Mouse (Mus musculus) thymus, adult 2 months (tissue): ENCODE results near the gene Llcfc1. TPM values are rescaled to one million over a fixed set of nuclear protein-coding genes. Genes with fewer than 3 reads are reported as not detected.

Source experiments
- DNase-seq: peaks from one replicate; pipeline ENCODE4 v3.0.0; 2021
- H3K27ac ChIP-seq: fragments of 200-500 bp; 2 replicates; pipeline ENCODE4 v1.5.1; 2012; ENCODE audit warnings: low read length, control low read depth; ENCODE audit not compliant: control insufficient read depth, insufficient read depth
- H3K27me3 ChIP-seq: fragments of 200-500 bp; 2 replicates; pipeline ENCODE4 v1.6.1; 2012; ENCODE audit warnings: mild to moderate bottlenecking, low read length, moderate library complexity, mixed read lengths; ENCODE audit not compliant: control insufficient read depth, insufficient read depth
- H3K36me3 ChIP-seq: fragments of 200-500 bp; 2 replicates; pipeline ENCODE4 v1.6.1; 2012; ENCODE audit warnings: mild to moderate bottlenecking, low read length, moderate library complexity; ENCODE audit not compliant: control insufficient read depth, insufficient read depth
- H3K4me1 ChIP-seq: fragments of 200-500 bp; replicated peaks from 2 replicates; pipeline ENCODE4 v1.6.1; 2012; ENCODE audit warnings: low read length; ENCODE audit not compliant: control insufficient read depth, insufficient read depth
- H3K4me3 ChIP-seq: fragments of 200-500 bp; 2 replicates; pipeline ENCODE4 v1.5.1; 2012; ENCODE audit warnings: mild to moderate bottlenecking, low read length, control low read depth, moderate library complexity; ENCODE audit not compliant: control insufficient read depth, insufficient read depth
- CTCF ChIP-seq: fragments of 200-500 bp; IDR thresholded peaks from 2 replicates; pipeline ENCODE4 v1.5.1; 2012; ENCODE audit warnings: mild to moderate bottlenecking, control low read depth, low read length, moderate library complexity, borderline replicate concordance; ENCODE audit not compliant: control insufficient read depth, poor library complexity, insufficient read depth; ENCODE audit errors: extremely low read depth
- POLR2A ChIP-seq: fragments of 200-500 bp; IDR thresholded peaks from 2 replicates; pipeline ENCODE4 v1.6.1; 2012; ENCODE audit warnings: mild to moderate bottlenecking, low read length, control low read depth, moderate library complexity; ENCODE audit not compliant: control insufficient read depth, poor library complexity, insufficient read depth; ENCODE audit errors: extremely low read depth
- WGBS: fragments of 180-500 bp; shearing (Covaris S2); methylation state at CpG from one replicate; pipeline ENCODE4 v1.1.7; 2018; 5-methylcytosine and 5-hydroxymethylcytosine counted together
- polyA plus RNA-seq: library from polyadenylated mRNA; depleted of rRNA; stranded (reverse); fragments of >200 nt; gene quantifications from 2 replicates; pipeline ENCODE4 v1.2.3, GENCODE M21; 2012

Gene Llcfc1
- polyA plus RNA-seq, 1 experiment = not detected

GRCm38 (mm10) chr6:41658487-41658886 lies 25.7 kb upstream of the Llcfc1 start:
- H3K27me3 ChIP-seq = no peaks in the 10 kb centered on the region
- no peak overlapping the region for H3K4me3 ChIP-seq
- no peak for DNase-seq
- 0 out of 2 replicates have a peak, but pooled peaks cover 2% of the 10 kb centered on the region for H3K4me1 ChIP-seq
- TF ChIP-seq POLR2A (no peak), CTCF (no peak)
- no peaks in the 10 kb centered on the region for H3K36me3 ChIP-seq
- no peak overlapping the region for H3K27ac ChIP-seq
- WGBS = 91% methylated on average over 1 of the region's 1 CpGs

- Histone ChIP-seq H3K27me3 (no peaks in the 10 kb centered on the region), H3K4me3 (no peak overlapping the region), H3K36me3 (no peaks in the 10 kb centered on the region), H3K4me1 (no peaks in the 10 kb centered on the region), H3K27ac (no peak overlapping the region)
- TF ChIP-seq POLR2A (no peak), CTCF (no peak)
- 30% methylated on average over 2 of the region's 2 CpGs for WGBS
- DNase-seq = peak; percentile 44
These were observed 21.9 kb upstream of the Llcfc1 start for GRCm38 (mm10) chr6:41662320-41662719.

GRCm38 (mm10) chr6:41676530-41676929 lies 7.7 kb upstream of the Llcfc1 start:
- no peak overlapping the region for H3K27ac ChIP-seq
- DNase-seq = no peak
- H3K4me1 ChIP-seq = no peaks in the 10 kb centered on the region; the same call in 1 of the 2 replicates
- H3K4me3 ChIP-seq = no peak overlapping the region
- H3K36me3 ChIP-seq = no peaks in the 10 kb centered on the region
- no peaks in the 10 kb centered on the region for H3K27me3 ChIP-seq
- TF ChIP-seq CTCF (no peak), POLR2A (no peak)
- 97% methylated on average over 2 of the region's 2 CpGs for WGBS

- WGBS = 88% methylated on average over 1 of the region's 1 CpGs
- Histone ChIP-seq H3K4me1 (no peaks in the 10 kb centered on the region; the same call in 1 of the 2 replicates), H3K27me3 (no peaks in the 10 kb centered on the region), H3K4me3 (no peak within 1 kb of the TSS), H3K27ac (no peak within 1 kb of the TSS), H3K36me3 (no peaks in the 10 kb centered on the region)
- no peak for TF ChIP-seq CTCF
- TF ChIP-seq POLR2A = no peak
- no peak for DNase-seq
These were observed 3.6 kb upstream of the Llcfc1 start, which contains the start of gene Trpv5 for GRCm38 (mm10) chr6:41680669-41681068. TSS of gene Trpv5 (minus strand) at chr6:41680769.

- no peak overlapping the region for H3K4me3 ChIP-seq
- H3K27ac ChIP-seq = no peak overlapping the region
- H3K36me3 ChIP-seq = no peaks in the 10 kb centered on the region
- H3K27me3 ChIP-seq = no peaks in the 10 kb centered on the region
- no peak for TF ChIP-seq POLR2A
- TF ChIP-seq CTCF = no peak
- no peaks in the 10 kb centered on the region; the same call in 1 of the 2 replicates for H3K4me1 ChIP-seq
- 84% methylated on average over 5 of the region's 5 CpGs for WGBS
- DNase-seq = no peak
These were observed 2.6 kb upstream of the Llcfc1 start for GRCm38 (mm10) chr6:41681656-41682055.

- Histone ChIP-seq H3K27me3 (no peaks in the 10 kb centered on the region), H3K4me1 (no peaks in the 10 kb centered on the region; the same call in 1 of the 2 replicates), H3K4me3 (no peak overlapping the region), H3K27ac (no peak overlapping the region), H3K36me3 (no peaks in the 10 kb centered on the region)
- DNase-seq = no peak
- WGBS = 93% methylated on average over 5 of the region's 5 CpGs
- no peak for TF ChIP-seq CTCF
- no peak for TF ChIP-seq POLR2A
These were observed 680 bp downstream of the Llcfc1 start for GRCm38 (mm10) chr6:41684911-41685310.

GRCm38 (mm10) chr6:41685596-41685995 lies 1.4 kb downstream of the Llcfc1 start:
- TF ChIP-seq CTCF (no peak), POLR2A (no peak)
- Histone ChIP-seq H3K27me3 (no peaks in the 10 kb centered on the region), H3K4me3 (no peak overlapping the region), H3K36me3 (no peaks in the 10 kb centered on the region), H3K4me1 (no peaks in the 10 kb centered on the region; the same call in 1 of the 2 replicates), H3K27ac (no peak overlapping the region)
- no peak for DNase-seq
- 95% methylated on average over 3 of the region's 3 CpGs for WGBS

GRCm38 (mm10) chr6:41692200-41692599 lies 8.0 kb downstream of the Llcfc1 start:
- TF ChIP-seq CTCF (no peak), POLR2A (no peak)
- no peak overlapping the region for H3K4me3 ChIP-seq
- H3K4me1 ChIP-seq = no peaks in the 10 kb centered on the region
- no peak for DNase-seq
- no peaks in the 10 kb centered on the region for H3K36me3 ChIP-seq
- H3K27ac ChIP-seq = no peak overlapping the region
- no peaks in the 10 kb centered on the region for H3K27me3 ChIP-seq
